Mouse (Mus musculus): Measurements from ENCODE around the gene Pnn.

Gene Pnn

GRCm38 (mm10) chr12:59074052-59074451 is 7.4 kb downstream of the Pnn start:
- no peak for DNase-seq (ENCODE audit: low spot score)

- DNase-seq (ENCODE audit: low spot score), result no peak
Observed at GRCm38 (mm10) chr12:59076996-59077395, 10.3 kb downstream of the Pnn start.

GRCm38 (mm10) chr12:59077883-59078282 is 11.2 kb downstream of the Pnn start:
- DNase-seq (ENCODE audit: low spot score), result no peak

GRCm38 (mm10) chr12:59080461-59080860 is 13.8 kb downstream of the Pnn start:
- DNase-seq (ENCODE audit: low spot score), result no peak

- no peak for DNase-seq (ENCODE audit: low spot score)
Observed at GRCm38 (mm10) chr12:59084446-59084845, 17.8 kb downstream of the Pnn start.

- DNase-seq (ENCODE audit: low spot score), result no peak
Observed at GRCm38 (mm10) chr12:59086171-59086570, 19.5 kb downstream of the Pnn start.

GRCm38 (mm10) chr12:59093543-59093942 is 26.9 kb downstream of the Pnn start:
- no peak for DNase-seq (ENCODE audit: low spot score)

GRCm38 (mm10) chr12:59095104-59096025 is 28.7 kb downstream of the Pnn start, which contains the start of gene Mia2:
Gene Mia2 (plus strand): TSS chr12:59095799.
- no peak for DNase-seq (ENCODE audit: low spot score)

GRCm38 (mm10) chr12:59104771-59105170 is 38.1 kb downstream of the Pnn start:
- DNase-seq (ENCODE audit: low spot score), result no peak

GRCm38 (mm10) chr12:59105914-59106313 is 39.2 kb downstream of the Pnn start:
- no peak for DNase-seq (ENCODE audit: low spot score)

- no peak for DNase-seq (ENCODE audit: low spot score)
Observed at GRCm38 (mm10) chr12:59106491-59106890, 39.8 kb downstream of the Pnn start.

- DNase-seq (ENCODE audit: low spot score), result no peak
Observed at GRCm38 (mm10) chr12:59107926-59108325, 41.2 kb downstream of the Pnn start.

GRCm38 (mm10) chr12:59117184-59117583 is 50.5 kb downstream of the Pnn start:
- DNase-seq (ENCODE audit: low spot score), result no peak
